Mouse (Mus musculus) liver, postnatal 0 days (tissue): ENCODE results near the gene Ffar3. TPM values are rescaled to one million over a fixed set of nuclear protein-coding genes. Genes with fewer than 3 reads are reported as not detected.
"Not testable (repeated sequence)": the region's sequence is repeated elsewhere in the genome, so short reads cannot be mapped to it uniquely, and the experiment has no call there.

ENCODE experiments used
- ATAC-seq: fragments of 200-750 bp; cut with Nextera tagmentation; 2 replicates; pipeline ENCODE4 v1.8.0; 2017; ENCODE audit warnings: mild to moderate bottlenecking, moderate library complexity
- DNase-seq: peaks from one replicate; pipeline ENCODE4 v3.0.0-alpha.2; 2016
- H3K27ac ChIP-seq: fragments of 300-500 bp; sonication (generic); 2 replicates; pipeline ENCODE4 v1.5.1; 2014; ENCODE audit warnings: antibody characterized with exemption, moderate library complexity, mild to moderate bottlenecking, low read depth
- H3K27me3 ChIP-seq: fragments of 300-500 bp; sonication (generic); 2 replicates; pipeline ENCODE4 v1.6.1; 2014; ENCODE audit warnings: low read length, control low read depth, mixed read lengths; ENCODE audit not compliant: insufficient read depth
- H3K36me3 ChIP-seq: fragments of 300-500 bp; sonication (generic); replicated peaks from 2 replicates; pipeline ENCODE4 v1.6.1; 2014; ENCODE audit warnings: mild to moderate bottlenecking, control low read depth, low read length, moderate library complexity, mixed read lengths; ENCODE audit not compliant: insufficient read depth
- H3K4me1 ChIP-seq: fragments of 300-500 bp; sonication (generic); 2 replicates; pipeline ENCODE4 v1.6.1; 2014; ENCODE audit warnings: antibody characterized with exemption, mild to moderate bottlenecking, control low read depth; ENCODE audit not compliant: insufficient read depth
- H3K4me2 ChIP-seq: fragments of 300-500 bp; sonication (generic); 2 replicates; pipeline ENCODE4 v1.6.1; 2014; ENCODE audit warnings: low read depth, mild to moderate bottlenecking, low read length, moderate library complexity, mixed read lengths
- H3K4me3 ChIP-seq: fragments of 300-500 bp; sonication (generic); 2 replicates; pipeline ENCODE4 v1.5.1; 2014; ENCODE audit warnings: low read depth, low read length
- H3K9ac ChIP-seq: fragments of 300-500 bp; sonication (generic); replicated peaks from 2 replicates; pipeline ENCODE4 v1.6.1; 2014; ENCODE audit warnings: mild to moderate bottlenecking, moderate library complexity
- H3K9me3 ChIP-seq: fragments of 300-500 bp; sonication (generic); 2 replicates; pipeline ENCODE4 v1.6.1; 2016; ENCODE audit warnings: mild to moderate bottlenecking, control low read depth, low read length, mixed read lengths
- CTCF ChIP-seq: sonication (generic); IDR thresholded peaks from 2 replicates; pipeline ENCODE4 v1.5.1; 2016; ENCODE audit warnings: antibody characterized with exemption, low read depth
- EP300 ChIP-seq: IDR thresholded peaks from 2 replicates; pipeline ENCODE4 v1.6.1; 2016; ENCODE audit warnings: antibody characterized with exemption, low read depth, mild to moderate bottlenecking
- WGBS: fragments of 180-500 bp; shearing (Covaris S2); extraction: QIAGEN DNeasy Blood & Tissue Kit; methylation state at CpG from one replicate; pipeline ENCODE4 v1.1.7; 2014; ENCODE audit not compliant: insufficient replicate concordance; 5-methylcytosine and 5-hydroxymethylcytosine counted together
- polyA plus RNA-seq: library from polyadenylated mRNA; unstranded; fragments of >200 nt; fragmentation: Nextera tagmentation; extraction: Ambion mirVana; gene quantifications from 2 replicates; pipeline ENCODE4 v1.2.1, GENCODE M21; 2015

The Ffar3 gene
- polyA plus RNA-seq, 1 experiment from 2014 or later: not detected

DNA sequence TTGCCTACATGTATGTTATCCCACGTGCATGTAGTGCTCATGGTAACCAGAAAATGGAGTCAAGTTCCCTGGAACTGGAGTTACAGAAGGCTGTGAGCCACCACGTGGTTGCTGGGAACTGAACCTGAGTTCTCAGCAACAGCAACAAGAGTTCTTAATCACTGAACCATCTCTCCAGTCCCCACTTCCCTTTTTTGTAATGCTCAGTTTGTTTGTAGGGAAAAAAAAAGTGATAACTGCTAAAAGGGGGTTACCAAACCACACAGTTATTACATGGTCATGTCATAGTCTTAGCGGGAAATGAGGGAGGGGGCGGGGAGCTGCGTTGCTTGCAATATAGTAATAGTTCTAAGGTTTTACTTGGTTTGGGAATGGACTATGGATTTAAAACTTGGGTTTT lies 13.9 kb downstream of the Ffar3 start:
- Histone ChIP-seq H3K27me3 (no peaks in the 10 kb centered on the region), H3K36me3 (no peaks in the 10 kb centered on the region), H3K4me3 (no peak overlapping the region), H3K4me1 (peaks cover 12% of the 10 kb centered on the region), H3K4me2 (no peak overlapping the region), H3K9ac (no peak overlapping the region), H3K27ac (no peak overlapping the region; the same call in 1 of the 2 replicates), H3K9me3 (no peaks in the 10 kb centered on the region)
- ATAC-seq: no peak
- 29% methylated on average over 5 of the region's 5 CpGs for WGBS
- TF ChIP-seq CTCF (no peak), EP300 (no peak)
- DNase-seq: no peak

DNA sequence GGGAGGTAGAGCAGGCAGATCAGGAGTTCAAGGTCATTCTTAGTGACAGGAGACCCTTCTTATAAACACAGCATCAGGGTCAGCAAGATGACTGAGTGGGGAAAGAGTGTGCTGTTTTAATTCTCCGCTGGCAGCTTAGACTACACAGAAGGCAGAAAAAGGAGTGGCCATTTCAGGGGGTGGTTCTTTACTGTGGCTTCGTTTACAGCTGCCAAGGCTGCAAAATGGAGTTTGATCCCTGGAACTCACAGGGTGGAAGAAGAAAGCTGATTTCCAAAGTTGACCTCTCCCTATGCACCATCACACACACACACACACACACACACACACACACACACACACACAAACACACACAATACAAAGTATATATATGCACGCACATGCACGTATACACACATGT lies 14.6 kb downstream of the Ffar3 start:
- H3K27ac ChIP-seq: no peak overlapping the region
- no peak overlapping the region for H3K4me3 ChIP-seq
- TF ChIP-seq CTCF: no peak
- 64% methylated on average over 4 of the region's 4 CpGs for WGBS
- H3K9me3 ChIP-seq: no peaks in the 10 kb centered on the region
- H3K27me3 ChIP-seq: no peaks in the 10 kb centered on the region
- peaks cover 12% of the 10 kb centered on the region for H3K4me1 ChIP-seq
- ATAC-seq (no peak), DNase-seq (no peak)
- H3K4me2 ChIP-seq: no peak overlapping the region
- no peaks in the 10 kb centered on the region for H3K36me3 ChIP-seq
- H3K9ac ChIP-seq: no peak overlapping the region

DNA sequence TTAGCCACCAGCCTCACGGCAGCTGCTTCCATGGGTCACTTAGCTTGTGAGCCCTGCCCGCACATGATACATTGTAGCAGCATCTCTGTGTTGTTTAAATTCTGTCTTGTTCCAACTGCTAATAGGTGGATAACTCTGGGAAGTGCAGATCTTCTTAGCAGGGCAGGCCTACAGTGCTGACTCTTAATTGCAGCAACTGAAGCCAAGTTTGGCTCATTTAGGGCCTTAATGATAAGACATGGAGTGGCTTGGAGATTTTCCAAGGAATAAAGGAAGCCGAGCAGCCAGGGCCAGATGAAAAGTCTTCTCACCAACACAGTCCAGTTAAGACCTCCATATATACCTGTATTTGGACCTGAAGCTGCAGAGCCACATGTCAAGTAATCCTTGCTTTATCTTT lies 15.7 kb downstream of the Ffar3 start:
- no peaks in the 10 kb centered on the region for H3K36me3 ChIP-seq
- TF ChIP-seq CTCF (no peak), EP300 (no peak)
- DNase-seq: no peak
- H3K27ac ChIP-seq: no peak overlapping the region
- H3K4me1 ChIP-seq: peaks cover 12% of the 10 kb centered on the region
- H3K27me3 ChIP-seq: no peaks in the 10 kb centered on the region
- H3K9ac ChIP-seq: no peak overlapping the region
- no peak for ATAC-seq
- no peaks in the 10 kb centered on the region for H3K9me3 ChIP-seq
- 71% methylated on average over 3 of the region's 3 CpGs for WGBS
- no peak overlapping the region for H3K4me2 ChIP-seq
- H3K4me3 ChIP-seq: no peak overlapping the region

DNA sequence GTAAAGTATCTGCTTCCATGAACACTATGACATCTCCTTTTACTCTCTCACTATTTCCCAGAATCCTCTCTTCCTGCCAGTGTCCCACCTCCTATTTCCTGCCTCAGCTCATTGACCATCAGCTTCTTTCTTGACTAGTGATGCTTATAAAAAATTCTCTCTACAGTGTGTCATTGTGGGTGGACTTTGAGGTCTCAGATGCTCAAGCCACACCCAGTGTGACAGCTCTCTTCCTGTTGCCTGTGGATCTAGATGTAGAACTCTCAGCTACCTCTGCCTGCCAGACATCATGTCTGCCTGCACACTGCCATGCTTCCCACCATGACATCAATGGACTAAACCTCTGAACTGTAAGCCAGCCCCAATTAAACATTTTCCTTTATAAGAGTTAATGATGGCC lies 18.7 kb downstream of the Ffar3 start:
- Histone ChIP-seq H3K9ac (no peak overlapping the region), H3K27ac (no peak overlapping the region), H3K9me3 (no peaks in the 10 kb centered on the region), H3K27me3 (no peaks in the 10 kb centered on the region), H3K4me2 (no peak overlapping the region), H3K4me3 (no peak overlapping the region), H3K4me1 (peaks cover 9% of the 10 kb centered on the region), H3K36me3 (no peaks in the 10 kb centered on the region)
- ATAC-seq (peak; percentile 50; the same call in 1 of the 2 replicates), DNase-seq (no peak)
- TF ChIP-seq EP300: no peak
- TF ChIP-seq CTCF: no peak

DNA sequence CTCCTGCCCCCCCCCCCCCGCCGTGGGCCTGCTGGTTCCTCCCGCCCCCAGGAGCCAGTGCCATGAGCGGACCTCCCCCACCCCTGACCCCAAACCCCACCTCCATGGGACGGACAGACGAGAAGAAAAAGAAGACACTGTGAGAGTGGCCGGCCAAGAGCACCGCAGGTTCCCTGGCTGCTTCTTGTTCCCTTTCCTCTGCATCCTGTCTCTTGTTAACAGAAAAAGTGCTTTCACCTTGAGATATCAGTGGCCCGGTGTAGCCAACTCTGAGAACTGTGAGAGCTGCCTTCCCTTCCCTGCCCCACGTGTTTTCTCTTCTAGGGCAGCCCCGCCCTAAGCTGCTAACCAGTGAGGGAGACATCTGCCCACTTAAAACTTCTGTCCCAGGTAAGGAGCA lies 23.3 kb downstream of the Ffar3 start:
- not testable (repeated sequence) for H3K27ac ChIP-seq, H3K9me3 ChIP-seq, H3K4me3 ChIP-seq, H3K4me1 ChIP-seq, DNase-seq, H3K27me3 ChIP-seq, ATAC-seq, H3K9ac ChIP-seq, H3K36me3 ChIP-seq
- 37% methylated on average over 8 of the region's 11 CpGs for WGBS
- H3K4me2 ChIP-seq: 0 out of 2 replicates have a peak overlapping the region, but pooled peaks have one; percentile 22

DNA sequence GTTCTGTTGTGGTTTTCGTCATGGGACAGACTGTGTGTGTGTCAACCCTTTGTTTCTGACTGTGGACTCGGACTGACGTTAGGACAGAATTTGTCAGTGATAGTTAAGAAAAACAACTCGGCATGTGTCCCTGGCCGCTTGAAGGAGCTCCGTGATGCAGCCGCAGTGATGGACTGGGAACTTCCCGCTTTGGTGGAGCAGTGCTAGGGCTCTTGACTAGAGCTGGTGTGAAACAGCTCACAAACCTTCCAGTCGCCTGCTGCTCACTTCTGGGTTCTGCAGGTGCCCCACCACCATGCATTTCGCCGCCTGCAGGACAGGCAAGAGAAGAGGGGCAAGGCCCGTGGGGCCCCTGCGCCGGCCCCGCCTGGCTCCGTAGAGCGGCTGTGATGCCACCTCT lies 23.7 kb downstream of the Ffar3 start:
- Histone ChIP-seq H3K27ac (no peak overlapping the region), H3K9me3 (no peaks in the 10 kb centered on the region), H3K9ac (no peak overlapping the region), H3K4me3 (no peak overlapping the region), H3K4me1 (0 out of 2 replicates have a peak, but pooled peaks cover 3% of the 10 kb centered on the region), H3K4me2 (0 out of 2 replicates have a peak overlapping the region, but pooled peaks have one; percentile 22), H3K27me3 (no peaks in the 10 kb centered on the region), H3K36me3 (no peaks in the 10 kb centered on the region)
- no peak for DNase-seq
- 58% methylated on average over 11 of the region's 17 CpGs for WGBS
- TF ChIP-seq CTCF (no peak), EP300 (no peak)
- ATAC-seq: no peak

DNA sequence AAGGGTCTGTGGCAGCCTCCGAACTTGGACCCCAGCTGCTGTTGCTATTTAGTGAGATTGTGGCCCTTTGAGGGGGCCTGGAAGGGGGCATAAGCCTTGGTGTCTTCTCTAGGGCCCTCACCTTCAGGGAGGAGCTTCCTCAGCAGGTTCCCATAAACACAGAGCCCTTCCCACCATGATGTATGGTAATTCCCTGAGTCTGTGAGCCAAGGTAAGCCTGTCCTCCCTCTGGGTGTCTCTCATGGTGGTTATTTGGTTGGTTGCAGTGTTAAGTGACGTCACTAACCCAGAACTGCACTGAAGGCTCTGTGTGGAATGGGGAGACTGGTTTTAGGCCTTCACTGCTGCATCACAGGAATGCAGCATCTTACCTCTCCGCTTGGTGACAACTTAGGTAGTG lies 26.6 kb downstream of the Ffar3 start:
- no peaks in the 10 kb centered on the region for H3K36me3 ChIP-seq
- H3K27ac ChIP-seq: no peak overlapping the region
- TF ChIP-seq EP300 (no peak), CTCF (no peak)
- H3K9me3 ChIP-seq: no peaks in the 10 kb centered on the region
- ATAC-seq (no peak), DNase-seq (no peak)
- 60% methylated on average over 3 of the region's 3 CpGs for WGBS
- H3K27me3 ChIP-seq: no peaks in the 10 kb centered on the region
- no peak overlapping the region for H3K9ac ChIP-seq
- H3K4me3 ChIP-seq: no peak overlapping the region
- peaks cover 3% of the 10 kb centered on the region; the same call in 1 of the 2 replicates for H3K4me1 ChIP-seq
- H3K4me2 ChIP-seq: no peak overlapping the region

DNA sequence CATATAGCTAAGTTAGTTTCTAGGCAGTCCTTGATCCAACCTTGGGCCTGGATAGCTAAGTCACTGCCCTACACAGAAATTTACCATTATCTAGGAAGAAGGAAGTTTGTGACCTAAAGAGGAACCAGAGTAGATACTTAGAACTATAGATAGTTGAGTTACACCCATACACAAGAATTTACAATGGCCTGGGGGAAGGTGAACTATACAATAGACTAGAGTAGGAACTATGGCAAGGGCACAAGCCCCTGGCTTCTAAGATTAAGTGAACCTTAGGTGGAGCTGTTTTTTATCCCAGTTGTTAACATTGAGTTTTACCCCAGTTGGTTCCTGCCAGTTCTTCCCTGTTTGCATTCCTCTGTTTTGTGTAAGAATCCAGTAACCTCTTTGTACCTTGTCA lies 27.1 kb downstream of the Ffar3 start:
- H3K27me3 ChIP-seq, H3K4me3 ChIP-seq, H3K27ac ChIP-seq, H3K9ac ChIP-seq, H3K9me3 ChIP-seq, H3K4me2 ChIP-seq, ATAC-seq, DNase-seq, H3K36me3 ChIP-seq, H3K4me1 ChIP-seq: not testable (repeated sequence)
